Mouse (Mus musculus) testis, adult 2 months (tissue): Measurements from ENCODE around the gene Sp7. TPM values are rescaled to one million over a fixed set of nuclear protein-coding genes. Genes with fewer than 3 reads are reported as not detected.

Experiments
- H3K27ac ChIP-seq: fragments of 200-500 bp; 2 replicates; pipeline ENCODE4 v1.5.1; 2012; ENCODE audit warnings: low read depth, low read length; ENCODE audit not compliant: control insufficient read depth, insufficient read depth
- H3K27me3 ChIP-seq: fragments of 200-500 bp; 2 replicates; pipeline ENCODE4 v1.6.1; 2012; ENCODE audit warnings: mild to moderate bottlenecking, low read length, moderate library complexity; ENCODE audit not compliant: control insufficient read depth, insufficient read depth
- H3K36me3 ChIP-seq: fragments of 200-500 bp; 2 replicates; pipeline ENCODE4 v1.6.1; 2012; ENCODE audit warnings: mild to moderate bottlenecking, low read length; ENCODE audit not compliant: control insufficient read depth, insufficient read depth
- H3K4me1 ChIP-seq: fragments of 200-500 bp; 2 replicates; pipeline ENCODE4 v1.6.1; 2012; ENCODE audit warnings: low read length; ENCODE audit not compliant: control insufficient read depth, insufficient read depth
- H3K4me3 ChIP-seq: fragments of 200-500 bp; 2 replicates; pipeline ENCODE4 v1.5.1; 2012; ENCODE audit warnings: low read depth, mild to moderate bottlenecking, low read length, moderate library complexity, mixed read lengths; ENCODE audit not compliant: control insufficient read depth
- CTCF ChIP-seq: fragments of 200-500 bp; IDR thresholded peaks from 2 replicates; pipeline ENCODE4 v1.5.1; 2012; ENCODE audit warnings: low read depth, mild to moderate bottlenecking, inconsistent platforms, low read length, moderate library complexity; ENCODE audit not compliant: control insufficient read depth, insufficient read depth, insufficient replicate concordance
- POLR2A ChIP-seq: fragments of 200-500 bp; IDR thresholded peaks from 2 replicates; pipeline ENCODE4 v1.6.1; 2012; ENCODE audit warnings: low read depth, mild to moderate bottlenecking, inconsistent platforms, low read length, moderate library complexity; ENCODE audit not compliant: control insufficient read depth
- polyA plus RNA-seq: library from polyadenylated mRNA; depleted of rRNA; stranded (reverse); fragments of >200 nt; gene quantifications from 2 replicates; pipeline ENCODE4 v1.2.3, GENCODE M21; 2012

The Sp7 gene
- polyA plus RNA-seq, 1 experiment, result 0.06 TPM

DNA sequence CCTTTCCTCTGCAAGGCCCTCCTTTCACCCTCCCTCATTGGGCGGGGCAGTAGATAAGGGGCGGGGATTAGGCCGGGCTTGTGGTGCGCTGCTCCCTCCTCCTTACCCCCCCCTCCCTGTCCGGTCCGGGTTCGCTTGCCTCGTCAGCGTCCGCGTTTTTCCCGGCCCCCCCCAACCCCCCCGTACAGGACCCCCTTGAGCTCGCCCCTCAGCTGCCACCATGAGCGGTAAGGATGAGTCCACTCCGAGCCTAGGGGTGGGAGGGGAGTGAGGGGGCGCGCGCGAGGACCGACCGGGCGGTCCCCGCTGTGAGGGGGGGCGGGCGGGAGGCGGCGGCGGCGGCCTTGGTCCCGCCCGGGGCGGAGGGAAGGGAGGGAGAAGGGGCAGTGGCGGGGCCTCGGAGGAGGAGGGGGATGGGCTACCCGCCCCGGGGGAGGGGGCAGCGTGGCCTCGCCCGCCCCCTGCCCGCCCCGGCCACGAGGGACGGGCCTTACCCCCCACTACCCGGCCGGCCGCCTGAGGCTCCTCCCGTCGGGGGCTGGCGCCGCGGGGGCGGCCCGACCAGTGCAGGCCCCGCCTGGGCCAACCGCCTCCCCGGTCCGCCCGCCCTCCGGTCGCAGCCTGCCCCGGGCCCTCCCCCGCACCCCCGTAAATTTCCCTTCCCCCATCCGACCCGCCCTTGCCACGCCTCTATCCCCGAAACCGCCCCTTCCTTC lies 39.4 kb upstream of the Sp7 start:
- no peaks in the 10 kb centered on the region for H3K27me3 ChIP-seq
- peaks cover 3% of the 10 kb centered on the region for H3K4me1 ChIP-seq
- TF ChIP-seq POLR2A (no peak; the same call in 1 of the 2 replicates), CTCF (no peak)
- peak overlapping the region; percentile 63 for H3K27ac ChIP-seq
- peak overlapping the region; percentile 95 for H3K4me3 ChIP-seq
- peaks cover 1% of the 10 kb centered on the region; the same call in 1 of the 2 replicates for H3K36me3 ChIP-seq

- TF ChIP-seq POLR2A (peak; percentile 99), CTCF (no peak)
- Histone ChIP-seq H3K4me1 (peaks cover 3% of the 10 kb centered on the region), H3K4me3 (peak within 1 kb of the TSS; percentile 95), H3K27me3 (no peaks in the 10 kb centered on the region), H3K36me3 (peaks cover 1% of the 10 kb centered on the region; the same call in 1 of the 2 replicates), H3K27ac (peak within 1 kb of the TSS; percentile 100)
Measured at GRCm38 (mm10) chr15:102405489-102406195, 38.7 kb upstream of the Sp7 start, which contains the start of gene Sp1. TSS of gene Sp1 (plus strand) at chr15:102406143.

GRCm38 (mm10) chr15:102404608-102405488 lies 37.9 kb upstream of the Sp7 start:
- Histone ChIP-seq H3K27me3 (0 out of 2 replicates have a peak, but pooled peaks cover under 1% of the 10 kb centered on the region), H3K4me1 (peaks cover 4% of the 10 kb centered on the region), H3K27ac (peak overlapping the region; percentile 100), H3K36me3 (peaks cover 1% of the 10 kb centered on the region; the same call in 1 of the 2 replicates), H3K4me3 (peak overlapping the region; percentile 95)
- no peak for TF ChIP-seq POLR2A
- no peak; the same call in 1 of the 2 replicates for TF ChIP-seq CTCF

- H3K4me3 ChIP-seq, result no peak overlapping the region
- H3K4me1 ChIP-seq, result peaks cover 16% of the 10 kb centered on the region
- H3K27me3 ChIP-seq, result 0 out of 2 replicates have a peak, but pooled peaks cover 3% of the 10 kb centered on the region
- H3K36me3 ChIP-seq, result no peaks in the 10 kb centered on the region
- TF ChIP-seq CTCF, result no peak
- no peak for TF ChIP-seq POLR2A
- no peak overlapping the region for H3K27ac ChIP-seq
Measured at GRCm38 (mm10) chr15:102402210-102402609, 35.2 kb upstream of the Sp7 start.

GRCm38 (mm10) chr15:102401278-102401677 lies 34.3 kb upstream of the Sp7 start:
- H3K27ac ChIP-seq, result peak overlapping the region; percentile 29; the same call in 1 of the 2 replicates
- peaks cover 16% of the 10 kb centered on the region for H3K4me1 ChIP-seq

GRCm38 (mm10) chr15:102400476-102401045 lies 33.6 kb upstream of the Sp7 start:
- H3K4me1 ChIP-seq, result peaks cover 16% of the 10 kb centered on the region
- H3K36me3 ChIP-seq, result no peaks in the 10 kb centered on the region
- 0 out of 2 replicates have a peak, but pooled peaks cover 3% of the 10 kb centered on the region for H3K27me3 ChIP-seq
- H3K4me3 ChIP-seq, result peak overlapping the region; percentile 0; the same call in 1 of the 2 replicates
- peak overlapping the region; percentile 92 for H3K27ac ChIP-seq
- TF ChIP-seq CTCF (no peak), POLR2A (no peak)

More at GRCm38 (mm10) chr15:102401278-102401677, 34.3 kb upstream of the Sp7 start:
- Histone ChIP-seq H3K27me3 (0 out of 2 replicates have a peak, but pooled peaks cover 3% of the 10 kb centered on the region), H3K36me3 (no peaks in the 10 kb centered on the region), H3K4me3 (no peak overlapping the region)
- TF ChIP-seq CTCF, result no peak
- TF ChIP-seq POLR2A, result no peak
